Mouse (Mus musculus) neural tube, embryonic 11.5 days (tissue): ENCODE data around the gene Zbtb48. TPM values are rescaled to one million over a fixed set of nuclear protein-coding genes. Genes with fewer than 3 reads are reported as not detected.

Experiments used
- ATAC-seq: fragments of 200-750 bp; cut with Nextera tagmentation; 2 replicates; pipeline ENCODE4 v1.8.0; 2017; ENCODE audit warnings: moderate number of reproducible peaks, mild to moderate bottlenecking, moderate TSS enrichment, moderate library complexity; ENCODE audit not compliant: insufficient read depth, low FRiP score, low TSS enrichment
- DNase-seq: peaks from one replicate; pipeline ENCODE4 v3.0.0-alpha.2; 2015; ENCODE audit warnings: low spot score
- H3K27ac ChIP-seq: fragments of 300-500 bp; sonication (generic); 2 replicates; pipeline ENCODE4 v1.5.1; 2014; ENCODE audit warnings: low read depth, mild to moderate bottlenecking, low read length
- H3K27me3 ChIP-seq: fragments of 300-500 bp; sonication (generic); 2 replicates; pipeline ENCODE4 v1.6.1; 2014; ENCODE audit warnings: mild to moderate bottlenecking, low read length, mixed read lengths; ENCODE audit not compliant: control insufficient read depth, insufficient read depth
- H3K36me3 ChIP-seq: fragments of 300-500 bp; sonication (generic); 2 replicates; pipeline ENCODE4 v1.6.1; 2014; ENCODE audit warnings: mild to moderate bottlenecking, low read length, moderate library complexity, mixed read lengths; ENCODE audit not compliant: control insufficient read depth, insufficient read depth
- H3K4me1 ChIP-seq: fragments of 300-500 bp; sonication (generic); 2 replicates; pipeline ENCODE4 v1.6.1; 2014; ENCODE audit warnings: low read length, mixed read lengths; ENCODE audit not compliant: control insufficient read depth, insufficient read depth
- H3K4me2 ChIP-seq: fragments of 300-500 bp; sonication (generic); 2 replicates; pipeline ENCODE4 v1.6.1; 2014; ENCODE audit warnings: low read depth, mild to moderate bottlenecking, moderate library complexity
- H3K4me3 ChIP-seq: fragments of 300-500 bp; sonication (generic); 2 replicates; pipeline ENCODE4 v1.5.1; 2014; ENCODE audit warnings: low read depth, low read length
- H3K9ac ChIP-seq: fragments of 300-500 bp; sonication (generic); 2 replicates; pipeline ENCODE4 v1.6.1; 2014; ENCODE audit warnings: mild to moderate bottlenecking, low read length
- H3K9me3 ChIP-seq: fragments of 300-500 bp; sonication (generic); 2 replicates; pipeline ENCODE4 v1.6.1; 2016; ENCODE audit warnings: low read length; ENCODE audit not compliant: control insufficient read depth
- WGBS: fragments of 180-500 bp; shearing (Covaris S2); extraction: QIAGEN DNeasy Blood & Tissue Kit; methylation state at CpG from one replicate; pipeline ENCODE4 v1.1.7; 2014; 5-methylcytosine and 5-hydroxymethylcytosine counted together
- polyA plus RNA-seq: library from polyadenylated mRNA; unstranded; fragments of >200 nt; fragmentation: Nextera tagmentation; extraction: Ambion mirVana; gene quantifications from 2 replicates; pipeline ENCODE4 v1.2.1, GENCODE M21; 2014

The Zbtb48 gene
- polyA plus RNA-seq, 1 experiment from 2014 or later: 23.8 TPM

GRCm38 (mm10) chr4:151981363-151981762, 46.1 kb downstream of the Zbtb48 start:
- WGBS: 19% methylated on average over 5 of the region's 5 CpGs
- H3K4me3 ChIP-seq: no peak overlapping the region

GRCm38 (mm10) chr4:151980699-151981098, 46.8 kb downstream of the Zbtb48 start:
- WGBS: 86% methylated on average over 8 of the region's 8 CpGs
- H3K27me3 ChIP-seq: no peaks in the 10 kb centered on the region
- no peak overlapping the region for H3K4me2 ChIP-seq
- no peak overlapping the region for H3K27ac ChIP-seq
- H3K4me3 ChIP-seq: no peak overlapping the region
- no peak overlapping the region for H3K9ac ChIP-seq
- H3K9me3 ChIP-seq: no peaks in the 10 kb centered on the region
- no peaks in the 10 kb centered on the region; the same call in 1 of the 2 replicates for H3K4me1 ChIP-seq
- ATAC-seq (no peak), DNase-seq (no peak)
- H3K36me3 ChIP-seq: peaks cover 4% of the 10 kb centered on the region

More at GRCm38 (mm10) chr4:151981363-151981762, 46.1 kb downstream of the Zbtb48 start:
- Histone ChIP-seq H3K9ac (no peak overlapping the region), H3K36me3 (peaks cover 4% of the 10 kb centered on the region), H3K4me2 (no peak overlapping the region), H3K9me3 (no peaks in the 10 kb centered on the region), H3K27ac (no peak overlapping the region), H3K4me1 (no peaks in the 10 kb centered on the region; the same call in 1 of the 2 replicates), H3K27me3 (no peaks in the 10 kb centered on the region)
- peak; percentile 64 for ATAC-seq
- peak; percentile 83 for DNase-seq

- Histone ChIP-seq H3K27me3 (no peaks in the 10 kb centered on the region), H3K9me3 (no peaks in the 10 kb centered on the region), H3K4me2 (no peak overlapping the region), H3K36me3 (peaks cover 27% of the 10 kb centered on the region), H3K9ac (no peak overlapping the region), H3K27ac (no peak overlapping the region), H3K4me3 (no peak overlapping the region), H3K4me1 (no peaks in the 10 kb centered on the region)
- ATAC-seq (no peak), DNase-seq (peak; percentile 87)
- whole genome bisulfite sequencing: 41% methylated on average over 10 of the region's 10 CpGs
These were observed 49.7 kb downstream of the Zbtb48 start for GRCm38 (mm10) chr4:151977748-151978147.

GRCm38 (mm10) chr4:151975441-151975840, 52.0 kb downstream of the Zbtb48 start:
- peaks cover 29% of the 10 kb centered on the region for H3K36me3 ChIP-seq

GRCm38 (mm10) chr4:151972221-151972967, 55.1 kb downstream of the Zbtb48 start:
- H3K9ac ChIP-seq: no peak overlapping the region
- ATAC-seq: no peak
- no peak for DNase-seq
- H3K27ac ChIP-seq: no peak overlapping the region
- WGBS: 77% methylated on average over 10 of the region's 10 CpGs
- no peak overlapping the region for H3K4me3 ChIP-seq
- H3K4me1 ChIP-seq: no peaks in the 10 kb centered on the region
- H3K4me2 ChIP-seq: no peak overlapping the region
- H3K36me3 ChIP-seq: peaks cover 29% of the 10 kb centered on the region
- H3K27me3 ChIP-seq: no peaks in the 10 kb centered on the region
- H3K9me3 ChIP-seq: no peaks in the 10 kb centered on the region

More at GRCm38 (mm10) chr4:151975441-151975840, 52.0 kb downstream of the Zbtb48 start:
- Histone ChIP-seq H3K4me3 (no peak overlapping the region), H3K27ac (no peak overlapping the region), H3K4me1 (no peaks in the 10 kb centered on the region), H3K9me3 (no peaks in the 10 kb centered on the region), H3K9ac (no peak overlapping the region), H3K4me2 (no peak overlapping the region), H3K27me3 (no peaks in the 10 kb centered on the region)
- no peak for DNase-seq
- WGBS: 87% methylated on average over 3 of the region's 3 CpGs
- no peak for ATAC-seq

Other genes with a start within 250 kb of the Zbtb48 start
- gene Camta1, start 165.8 kb downstream of the Zbtb48 start, polyA plus RNA-seq: 131 and 134 TPM in 2 replicates
- 80.6 and 91.3 TPM in 2 replicates for gene Dnajc11, start 94.0 kb downstream of the Zbtb48 start, polyA plus RNA-seq
- 17.4 and 20.3 TPM in 2 replicates for gene Thap3, start 38.7 kb downstream of the Zbtb48 start, polyA plus RNA-seq
- gene Phf13, start 31.4 kb downstream of the Zbtb48 start, polyA plus RNA-seq: 27.6 and 28.8 TPM in 2 replicates
- 4.0 and 4.6 TPM in 2 replicates for gene Klhl21, start 18.9 kb downstream of the Zbtb48 start, polyA plus RNA-seq
- 0.38 and 0.66 TPM in 2 replicates for gene Tas1r1, start 10.9 kb upstream of the Zbtb48 start, polyA plus RNA-seq
- 31.8 and 32.8 TPM in 2 replicates for gene Nol9, start 11.7 kb upstream of the Zbtb48 start, polyA plus RNA-seq
- gene Plekhg5, start 44.8 kb upstream of the Zbtb48 start, polyA plus RNA-seq: 7.2 and 7.3 TPM in 2 replicates
- 0.42 and 0.62 TPM in 2 replicates for gene Tnfrsf25, start 88.3 kb upstream of the Zbtb48 start, polyA plus RNA-seq
- 0.48 and 1.1 TPM in 2 replicates for gene Espn, start 124.7 kb upstream of the Zbtb48 start, polyA plus RNA-seq
- gene Hes2, start 131.2 kb upstream of the Zbtb48 start, polyA plus RNA-seq: 2.9 and 3.5 TPM in 2 replicates
- 159 and 173 TPM in 2 replicates for gene Acot7, start 150.5 kb upstream of the Zbtb48 start, polyA plus RNA-seq
- gene Gpr153, start 246.6 kb upstream of the Zbtb48 start, polyA plus RNA-seq: 8.3 and 8.9 TPM in 2 replicates